Mouse (Mus musculus): ENCODE measurements at regions not wholly inside any gene's neighbourhood (a gene's known extent, or its start where the extent isn't known, plus 50 kb on each side); places are given as distances from the start of the nearest gene placed in this dataset.

- DNase-seq (ENCODE audit: low spot score in 2 of 2), result no peak
- intact Hi-C loops (cut with DNase I), result no loop called here
Measured at GRCm38 (mm10) chr16:52799715-52800392, 346.0 kb upstream of the Alcam start.

DNA sequence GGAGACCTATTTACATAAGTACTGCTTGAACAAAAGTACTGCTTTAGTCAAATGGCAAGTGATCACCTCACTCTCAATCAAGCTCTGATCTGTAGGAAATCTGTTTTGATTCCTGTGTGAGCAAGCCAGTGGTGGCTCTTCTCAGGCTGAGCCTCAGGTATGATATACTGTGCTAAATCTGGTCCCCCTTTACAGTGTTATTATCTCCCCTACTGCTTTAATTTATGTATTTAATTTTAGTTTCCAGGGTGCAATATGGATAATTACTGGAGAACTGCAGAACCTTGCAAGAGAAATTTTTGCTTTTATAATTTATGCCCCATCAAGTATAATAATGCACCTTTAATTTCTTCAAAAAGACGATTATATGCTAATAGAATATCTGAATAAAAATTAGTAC is 341.3 kb upstream of the Alcam start:
- intact Hi-C loops (cut with DNase I), result no loop called here
- no peak for DNase-seq (ENCODE audit: low spot score in 2 of 2)

- DNase-seq (ENCODE audit: low spot score in 2 of 2), result no peak
- intact Hi-C loops (cut with DNase I), result no loop called here
Measured at GRCm38 (mm10) chr16:52789946-52790345, 336.1 kb upstream of the Alcam start.

DNA sequence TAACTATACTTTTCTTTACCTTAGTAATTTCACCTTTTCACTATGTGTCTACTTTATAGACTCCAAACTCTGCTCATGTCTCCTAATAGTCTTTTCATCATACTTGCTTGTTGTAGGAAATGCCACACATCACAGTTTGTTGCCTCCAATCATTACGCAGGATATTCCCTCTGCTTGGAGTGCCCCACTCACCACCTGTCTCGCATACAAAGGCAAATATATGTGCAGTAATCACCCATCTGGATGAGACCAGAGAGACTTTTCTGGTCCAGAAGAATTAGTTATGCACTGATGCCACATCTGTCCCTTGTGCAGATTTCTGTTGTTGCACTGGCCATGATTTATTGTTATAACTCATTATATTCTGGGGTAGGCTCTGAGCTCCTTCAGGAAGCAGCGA is 293.9 kb upstream of the Alcam start:
- intact Hi-C loops (cut with DNase I), result no loop called here

DNA sequence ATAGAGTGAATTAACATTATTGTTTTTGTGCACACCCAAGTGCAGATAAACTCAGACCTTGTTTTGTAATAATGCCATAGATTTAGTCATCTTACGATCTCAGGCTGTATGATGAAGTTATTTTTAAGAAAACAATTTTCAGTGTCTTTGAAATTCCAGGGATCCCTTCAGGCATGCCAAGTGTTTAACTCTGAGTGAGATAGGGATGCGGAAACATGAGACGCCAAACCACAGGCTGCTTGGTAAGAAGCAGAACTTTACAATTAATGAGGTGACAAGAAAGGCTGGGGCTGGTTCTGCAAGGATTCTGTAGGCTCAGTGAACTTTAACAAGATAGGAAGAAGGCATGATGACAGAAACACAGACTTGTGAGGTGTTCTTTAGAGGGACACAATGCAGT is 292.3 kb upstream of the Alcam start:
- DNase-seq (ENCODE audit: low spot score in 2 of 2), result no peak
- intact Hi-C loops (cut with DNase I), result no loop called here

More for the DNA sequence above, 293.9 kb upstream of the Alcam start:
- no peak for DNase-seq (ENCODE audit: low spot score in 2 of 2)

GRCm38 (mm10) chr16:52744720-52745119 is 290.8 kb upstream of the Alcam start:
- intact Hi-C loops (cut with DNase I), result no loop called here

DNA sequence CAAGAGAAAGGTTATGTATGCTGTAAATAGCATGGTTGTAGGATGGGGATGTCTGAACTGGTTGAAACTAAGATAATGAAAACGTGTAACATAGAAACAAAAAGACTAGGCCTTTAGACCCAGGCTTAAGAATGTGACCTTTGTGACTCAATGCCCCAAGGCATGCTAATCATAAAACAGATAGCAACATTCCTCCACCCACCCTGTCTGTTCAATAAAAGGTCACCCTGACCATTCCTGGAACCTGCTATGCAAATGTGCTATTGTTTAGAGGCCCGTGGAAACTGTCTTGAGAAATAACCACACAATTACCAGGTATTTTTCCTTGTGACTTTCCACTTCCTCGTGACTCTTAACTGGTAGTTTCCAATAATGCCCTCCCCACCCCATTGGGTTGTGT is 288.3 kb upstream of the Alcam start:
- intact Hi-C loops (cut with DNase I), result no loop called here
- no peak for DNase-seq (ENCODE audit: low spot score in 2 of 2)

More at GRCm38 (mm10) chr16:52744720-52745119, 290.8 kb upstream of the Alcam start:
- no peak for DNase-seq (ENCODE audit: low spot score in 2 of 2)

GRCm38 (mm10) chr16:52726120-52726844 is 272.4 kb upstream of the Alcam start:
- intact Hi-C loops (cut with DNase I), result no loop called here

DNA sequence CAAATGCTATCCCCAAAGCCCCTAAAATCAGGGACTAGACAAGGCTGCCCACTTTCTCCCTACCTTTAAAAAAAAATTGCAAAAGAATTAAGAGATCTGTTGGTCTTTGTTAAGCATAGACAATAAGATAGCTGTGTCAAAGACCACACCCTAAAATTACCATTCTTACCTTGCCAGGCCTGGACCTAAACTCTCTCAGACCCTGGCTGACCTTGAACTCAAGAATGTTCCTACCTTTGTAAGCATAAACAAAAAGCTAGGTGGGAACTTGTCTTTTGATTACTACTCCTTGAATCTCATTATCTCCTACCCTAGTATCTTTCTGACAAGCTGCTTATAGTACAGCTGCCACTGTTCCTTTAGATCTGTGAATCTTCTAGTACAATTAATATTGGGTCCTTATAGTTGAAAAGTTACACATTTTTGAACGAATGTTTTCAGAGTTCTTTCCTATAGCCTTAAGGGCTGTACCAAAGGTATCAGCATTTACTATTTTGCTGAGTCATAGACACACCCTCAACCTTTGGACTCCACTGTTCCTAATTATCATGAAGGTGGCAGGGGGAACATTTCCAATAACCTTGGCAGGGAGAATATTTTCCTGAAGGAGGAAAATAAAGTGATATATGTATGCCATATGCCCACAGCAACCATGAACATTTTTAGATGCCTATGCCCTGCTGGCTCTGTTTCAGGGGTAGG is 264.5 kb upstream of the Alcam start:
- no peak for DNase-seq (ENCODE audit: low spot score in 2 of 2)
- intact Hi-C loops (cut with DNase I), result no loop called here

More at GRCm38 (mm10) chr16:52726120-52726844, 272.4 kb upstream of the Alcam start:
- DNase-seq (ENCODE audit: low spot score in 2 of 2), result no peak

DNA sequence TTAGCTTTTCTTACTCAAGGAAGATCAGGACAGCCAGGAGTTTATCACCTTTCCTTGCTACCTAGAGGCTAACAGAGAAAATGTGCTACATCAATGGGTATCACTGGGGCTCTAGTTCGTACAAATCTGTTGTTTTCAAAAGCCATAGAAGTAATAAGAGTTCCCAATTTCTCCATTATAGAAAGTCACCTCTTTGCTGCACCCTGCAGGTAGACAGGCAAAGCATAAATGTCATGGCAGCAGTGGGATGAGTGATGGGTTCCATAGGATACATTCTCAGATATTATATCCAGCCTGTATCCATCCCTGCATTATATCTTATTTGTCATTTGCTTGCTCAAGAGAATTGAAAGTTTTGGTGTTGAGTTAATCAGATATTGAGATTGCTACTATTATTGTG is 236.4 kb upstream of the Alcam start:
- intact Hi-C loops (cut with DNase I), result loop anchor here (10.0 kb wide), 1 partner anchor 1855 kb away; no protein-coding TSS in a partner anchor
- no peak for DNase-seq (ENCODE audit: low spot score in 2 of 2)

DNA sequence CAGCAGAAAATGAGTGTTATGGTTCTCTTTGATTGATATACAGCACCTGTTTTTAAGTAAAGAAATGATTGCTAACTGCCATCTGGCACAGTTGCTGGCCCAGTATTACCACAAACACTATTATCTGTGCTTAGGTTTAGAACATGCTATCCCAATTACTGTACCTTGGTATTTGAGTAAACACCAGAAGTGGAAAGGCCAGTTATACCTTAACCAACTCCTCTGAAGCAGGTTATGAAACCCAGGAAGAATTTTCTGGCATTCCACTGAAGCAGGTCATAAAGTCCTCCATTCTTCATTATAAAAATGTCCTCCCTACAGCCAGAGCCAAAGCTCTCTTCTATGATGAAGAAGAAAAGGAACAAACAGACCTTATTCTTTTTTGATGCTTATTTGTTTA is 201.0 kb upstream of the Alcam start:
- no peak for DNase-seq (ENCODE audit: low spot score in 2 of 2)
- intact Hi-C loops (cut with DNase I), result no loop called here

Data from left cerebral cortex, postnatal 14 days (tissue).